Mouse (Mus musculus) ES-Bruce4 (cell line): Measurements from ENCODE around the gene Ctbp2. TPM values are rescaled to one million over a fixed set of nuclear protein-coding genes. Genes with fewer than 3 reads are reported as not detected.

Experiments
- H3K27ac ChIP-seq: 2 replicates; pipeline ENCODE4 v1.5.1; 2012; ENCODE audit warnings: low read length, inconsistent platforms; ENCODE audit not compliant: insufficient read depth
- H3K27me3 ChIP-seq: 2 replicates; pipeline ENCODE4 v1.6.1; 2012; ENCODE audit warnings: mild to moderate bottlenecking, low read length, inconsistent platforms; ENCODE audit not compliant: control insufficient read depth, poor library complexity, insufficient read depth, severe bottlenecking
- H3K36me3 ChIP-seq: 2 replicates; pipeline ENCODE4 v1.6.1; 2012; ENCODE audit warnings: inconsistent platforms, mild to moderate bottlenecking, low read length, moderate library complexity; ENCODE audit not compliant: control insufficient read depth, poor library complexity, insufficient read depth, severe bottlenecking
- H3K4me1 ChIP-seq: one replicate; pipeline ENCODE4 v1.8.1; 2011; ENCODE audit warnings: low read length; ENCODE audit not compliant: control insufficient read depth, insufficient read depth
- H3K4me3 ChIP-seq: 2 replicates; pipeline ENCODE4 v1.5.1; 2011; ENCODE audit warnings: low read depth, mild to moderate bottlenecking, low read length
- H3K9ac ChIP-seq: 2 replicates; pipeline ENCODE4 v1.6.1; 2012; ENCODE audit warnings: low read depth, mild to moderate bottlenecking, inconsistent platforms; ENCODE audit not compliant: poor library complexity, severe bottlenecking
- H3K9me3 ChIP-seq: replicated peaks from 2 replicates; pipeline ENCODE4 v1.6.1; 2012; ENCODE audit warnings: mild to moderate bottlenecking, low read length, inconsistent platforms; ENCODE audit not compliant: control insufficient read depth, poor library complexity, insufficient read depth, severe bottlenecking
- CTCF ChIP-seq: IDR thresholded peaks from one replicate; pipeline ENCODE4 v1.8.1; 2011; ENCODE audit warnings: low read depth, low read length
- EP300 ChIP-seq: IDR thresholded peaks from 2 replicates; pipeline ENCODE4 v1.6.1; 2011; ENCODE audit warnings: low read depth, low read length; ENCODE audit not compliant: insufficient read depth
- POLR2A ChIP-seq: IDR thresholded peaks from one replicate; pipeline ENCODE4 v1.8.1; 2011; ENCODE audit warnings: low read length; ENCODE audit not compliant: insufficient read depth
- polyA plus RNA-seq: library from polyadenylated mRNA; stranded (reverse); fragments of >200 nt; gene quantifications from 2 replicates; pipeline ENCODE4 v1.2.4, GENCODE M21; 2011; ENCODE audit warnings: low read depth; ENCODE audit not compliant: missing spikeins, insufficient read depth, insufficient read length

The Ctbp2 gene
- polyA plus RNA-seq, 1 experiment = 218 TPM

DNA sequence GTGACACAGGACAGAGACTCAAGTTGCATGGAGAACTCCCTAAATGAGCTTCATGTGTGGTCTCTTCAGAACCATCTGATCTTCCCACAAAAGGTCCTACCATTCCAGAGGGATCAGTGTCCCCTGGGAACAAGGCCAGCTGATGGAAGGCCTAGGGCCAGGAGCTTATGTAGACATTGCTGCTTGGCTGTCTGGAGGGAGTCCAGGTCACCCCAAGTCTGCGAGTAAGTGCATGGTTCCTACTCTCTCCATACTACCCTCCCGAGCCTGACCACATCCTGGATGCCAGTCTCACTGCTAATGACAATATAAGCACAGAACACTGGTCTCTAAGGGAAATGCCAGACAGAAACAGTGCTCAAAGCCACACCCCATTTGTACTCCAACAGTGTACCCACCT, 38.0 kb upstream of the Ctbp2 start:
- H3K36me3 ChIP-seq = no peaks in the 10 kb centered on the region
- H3K4me3 ChIP-seq = no peak overlapping the region
- no peaks in the 10 kb centered on the region for H3K9me3 ChIP-seq
- H3K9ac ChIP-seq = no peak overlapping the region
- no peak overlapping the region for H3K27ac ChIP-seq
- H3K27me3 ChIP-seq = no peaks in the 10 kb centered on the region; the same call in 1 of the 2 replicates
- TF ChIP-seq POLR2A (no peak), EP300 (no peak), CTCF (no peak)
- H3K4me1 ChIP-seq = no peaks in the 10 kb centered on the region

DNA sequence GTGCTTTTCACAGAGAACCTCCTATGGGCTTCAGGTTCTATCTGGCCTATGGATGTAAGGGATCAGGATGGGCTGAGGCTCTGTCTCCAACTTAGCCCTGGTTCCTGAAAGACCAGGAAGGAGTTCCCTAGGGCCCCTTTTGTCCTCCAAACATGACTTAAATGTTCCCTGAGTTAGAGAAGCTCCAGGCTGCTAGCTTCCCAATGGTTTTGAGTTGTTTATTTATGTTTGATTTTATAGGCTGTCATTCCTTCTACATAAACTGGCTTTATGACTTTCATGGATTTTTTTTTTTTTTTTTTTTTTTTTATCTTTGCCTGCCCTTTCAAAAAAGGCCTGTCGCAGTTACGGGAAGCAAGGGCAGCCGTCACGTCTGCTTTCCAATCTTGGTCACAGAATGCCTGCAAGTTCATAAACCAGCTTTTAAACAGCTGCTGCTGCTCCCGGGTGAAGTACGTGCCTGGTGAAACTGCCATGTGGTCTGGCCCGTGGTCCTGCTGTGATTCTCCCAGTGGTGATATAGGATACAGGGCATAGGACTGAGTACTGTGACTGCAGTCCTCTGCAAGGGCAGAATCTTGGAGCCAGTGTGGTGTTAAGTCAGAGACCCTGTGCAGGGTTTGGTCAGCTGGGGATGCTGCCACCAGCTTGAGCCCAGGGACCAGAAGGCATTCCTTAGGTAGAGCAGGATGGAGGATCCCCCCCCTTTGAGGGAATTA, 37.4 kb upstream of the Ctbp2 start:
- Histone ChIP-seq H3K4me3 (no peak overlapping the region), H3K27ac (no peak overlapping the region), H3K4me1 (no peaks in the 10 kb centered on the region), H3K36me3 (no peaks in the 10 kb centered on the region), H3K9ac (no peak overlapping the region), H3K27me3 (no peaks in the 10 kb centered on the region; the same call in 1 of the 2 replicates), H3K9me3 (no peaks in the 10 kb centered on the region)
- no peak for TF ChIP-seq CTCF
- no peak for TF ChIP-seq POLR2A
- no peak for TF ChIP-seq EP300

DNA sequence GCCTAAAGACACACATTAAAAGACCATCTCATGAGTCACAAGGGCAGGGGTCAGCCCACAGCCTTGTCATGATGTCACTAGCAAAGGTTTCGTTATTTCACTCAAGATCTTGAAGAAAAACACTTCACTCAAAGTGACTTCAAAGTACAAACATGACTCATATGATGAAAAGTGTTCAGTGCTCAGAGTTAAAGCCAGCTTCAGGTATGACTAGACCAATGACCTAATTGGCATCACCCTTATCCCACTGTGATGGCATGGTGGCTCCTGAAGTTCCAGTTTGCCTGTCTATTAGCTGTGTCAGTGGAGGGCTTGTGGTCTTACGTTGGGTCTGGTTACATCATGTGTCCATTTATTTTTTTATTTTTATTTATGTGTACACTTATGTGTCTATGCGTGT, 35.4 kb upstream of the Ctbp2 start:
- H3K27me3 ChIP-seq = no peaks in the 10 kb centered on the region; the same call in 1 of the 2 replicates
- no peak overlapping the region for H3K27ac ChIP-seq
- H3K9me3 ChIP-seq = no peaks in the 10 kb centered on the region
- H3K9ac ChIP-seq = no peak overlapping the region
- no peak for TF ChIP-seq CTCF
- TF ChIP-seq EP300 = no peak
- TF ChIP-seq POLR2A = no peak
- no peaks in the 10 kb centered on the region for H3K4me1 ChIP-seq
- H3K4me3 ChIP-seq = no peak overlapping the region
- no peaks in the 10 kb centered on the region for H3K36me3 ChIP-seq

DNA sequence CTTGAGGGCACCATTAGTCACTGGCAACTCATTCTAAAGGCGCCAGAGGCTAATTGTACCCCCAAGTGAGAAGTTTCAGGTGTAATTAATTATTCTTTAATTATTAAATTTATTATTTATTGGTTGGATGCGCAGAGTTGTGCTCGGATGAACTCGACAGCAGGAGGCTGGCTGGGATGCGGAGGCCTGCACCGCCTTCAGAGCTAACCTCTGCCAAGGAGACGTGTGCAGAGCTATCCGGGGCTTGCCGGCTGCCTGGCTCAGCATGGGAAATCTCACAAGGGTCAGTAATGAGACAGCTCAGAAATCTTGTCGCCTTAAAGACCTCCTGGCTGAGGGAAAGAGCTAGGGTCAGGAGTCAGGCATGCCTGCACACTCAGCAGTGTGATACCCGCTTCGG, 31.5 kb upstream of the Ctbp2 start:
- no peaks in the 10 kb centered on the region for H3K9me3 ChIP-seq
- no peak overlapping the region for H3K27ac ChIP-seq
- no peak overlapping the region for H3K4me3 ChIP-seq
- TF ChIP-seq CTCF (no peak), EP300 (no peak), POLR2A (no peak)
- H3K9ac ChIP-seq = no peak overlapping the region
- no peaks in the 10 kb centered on the region for H3K27me3 ChIP-seq
- no peaks in the 10 kb centered on the region for H3K36me3 ChIP-seq
- no peaks in the 10 kb centered on the region for H3K4me1 ChIP-seq

DNA sequence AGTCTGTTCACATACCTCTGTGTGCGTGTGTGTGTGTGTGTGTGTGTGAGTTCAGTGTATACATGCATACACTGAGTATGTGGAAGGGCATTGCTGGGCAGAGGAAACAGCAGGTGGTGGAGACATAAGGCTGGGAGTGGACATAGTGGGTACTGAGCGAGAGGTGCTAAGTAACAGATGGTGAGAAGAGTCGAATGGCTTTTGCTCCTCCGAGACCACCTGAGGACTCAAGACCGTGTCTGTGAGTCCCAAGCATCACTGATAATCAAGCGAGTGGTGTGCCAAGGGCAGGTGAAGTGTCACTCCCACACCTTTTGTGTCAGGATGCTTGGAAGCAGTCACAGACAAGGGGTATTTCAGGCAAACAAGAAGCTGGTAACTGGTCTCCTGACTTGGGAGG, 30.7 kb upstream of the Ctbp2 start:
- no peaks in the 10 kb centered on the region for H3K4me1 ChIP-seq
- peaks cover 2% of the 10 kb centered on the region; the same call in 1 of the 2 replicates for H3K27me3 ChIP-seq
- TF ChIP-seq EP300 = no peak
- no peak for TF ChIP-seq POLR2A
- no peak for TF ChIP-seq CTCF
- H3K36me3 ChIP-seq = no peaks in the 10 kb centered on the region
- H3K9me3 ChIP-seq = no peaks in the 10 kb centered on the region
- no peak overlapping the region for H3K27ac ChIP-seq
- no peak overlapping the region for H3K4me3 ChIP-seq
- H3K9ac ChIP-seq = no peak overlapping the region

DNA sequence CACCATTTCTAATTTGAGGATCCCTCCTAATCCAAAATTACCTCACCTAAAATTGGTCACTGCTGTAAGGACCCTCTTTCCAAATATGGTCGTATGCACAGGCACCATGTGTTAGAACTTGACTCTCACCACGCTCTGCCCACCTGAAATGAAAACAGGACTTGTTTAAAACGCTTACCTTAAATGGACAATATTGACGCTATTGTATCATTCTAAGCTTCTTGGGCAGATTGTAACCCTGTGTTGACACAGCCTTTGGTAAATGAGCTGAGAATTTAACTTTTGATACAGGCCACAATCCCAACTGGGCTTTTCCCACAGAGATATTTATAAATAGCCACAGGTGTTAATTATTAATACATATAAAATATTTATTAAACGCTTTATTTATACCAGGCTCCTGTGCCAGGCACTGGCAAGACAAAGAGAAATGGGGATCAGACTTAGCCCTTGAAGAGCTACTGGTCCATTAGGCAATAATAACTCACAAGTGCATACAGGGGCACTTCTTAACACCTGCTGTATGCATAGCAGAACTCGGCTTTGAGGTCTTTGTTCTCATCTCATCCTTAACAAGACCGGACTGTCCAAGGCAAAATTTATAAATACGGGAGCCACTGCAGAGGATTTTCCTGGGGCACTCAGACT, 15.7 kb upstream of the Ctbp2 start:
- H3K4me3 ChIP-seq = no peak overlapping the region
- no peaks in the 10 kb centered on the region for H3K36me3 ChIP-seq
- TF ChIP-seq POLR2A = no peak
- no peak for TF ChIP-seq EP300
- TF ChIP-seq CTCF = no peak
- no peaks in the 10 kb centered on the region for H3K9me3 ChIP-seq
- no peaks in the 10 kb centered on the region for H3K27me3 ChIP-seq
- no peak overlapping the region for H3K27ac ChIP-seq
- no peaks in the 10 kb centered on the region for H3K4me1 ChIP-seq
- H3K9ac ChIP-seq = no peak overlapping the region
